Mouse (Mus musculus) thymus, adult 2 months (tissue): ENCODE data around the gene Ppp3cb.

Experiments
- CTCF ChIP-seq: fragments of 200-500 bp; IDR thresholded peaks from 2 replicates; pipeline ENCODE4 v1.5.1; 2012; ENCODE audit warnings: mild to moderate bottlenecking, control low read depth, low read length, moderate library complexity, borderline replicate concordance; ENCODE audit not compliant: control insufficient read depth, poor library complexity, insufficient read depth; ENCODE audit errors: extremely low read depth
- POLR2A ChIP-seq: fragments of 200-500 bp; IDR thresholded peaks from 2 replicates; pipeline ENCODE4 v1.6.1; 2012; ENCODE audit warnings: mild to moderate bottlenecking, low read length, control low read depth, moderate library complexity; ENCODE audit not compliant: control insufficient read depth, poor library complexity, insufficient read depth; ENCODE audit errors: extremely low read depth

- TF ChIP-seq CTCF (no peak), POLR2A (no peak)
Measured at GRCm38 (mm10) chr14:20451302-20451701, 95.1 kb downstream of the Ppp3cb start.
